Mouse (Mus musculus) G1E (cell line): Measurements from ENCODE around the gene Gm10058. TPM values are rescaled to one million over a fixed set of nuclear protein-coding genes. Genes with fewer than 3 reads are reported as not detected.
"Not testable (repeated sequence)": the region's sequence is repeated elsewhere in the genome, so short reads cannot be mapped to it uniquely, and the experiment has no call there.

ENCODE experiments used
- ATAC-seq: 2 replicates; pipeline ENCODE4 v1.8.0; 2016; ENCODE audit warnings: mild to moderate bottlenecking; ENCODE audit not compliant: insufficient number of reproducible peaks, poor library complexity, low FRiP score, severe bottlenecking; ENCODE audit errors: extremely low read depth
- DNase-seq: peaks from one replicate; pipeline ENCODE4 v3.0.0; 2012; ENCODE audit warnings: low spot score
- H3K27me3 ChIP-seq: 2 replicates; pipeline ENCODE4 v1.6.1; 2012; ENCODE audit warnings: mild to moderate bottlenecking, low read length, inconsistent platforms; ENCODE audit not compliant: insufficient read depth
- H3K36me3 ChIP-seq: replicated peaks from 2 replicates; pipeline ENCODE3; 2012; ENCODE audit warnings: mild to moderate bottlenecking, inconsistent platforms
- H3K4me1 ChIP-seq: 2 replicates; pipeline ENCODE4 v1.6.1; 2012; ENCODE audit warnings: low read depth, low read length, inconsistent platforms, mixed read lengths; ENCODE audit not compliant: insufficient read depth
- H3K4me3 ChIP-seq: 2 replicates; pipeline ENCODE4 v1.5.1; 2012; ENCODE audit warnings: low read depth, mild to moderate bottlenecking, inconsistent platforms, low read length, moderate library complexity, mixed read lengths
- H3K9me3 ChIP-seq: replicated peaks from 2 replicates; pipeline ENCODE4 v1.6.1; 2012; ENCODE audit warnings: inconsistent platforms
- polyA plus RNA-seq: library from polyadenylated mRNA; stranded (reverse); fragments of >175 nt; gene quantifications from 2 replicates; pipeline ENCODE4 v1.2.3, GENCODE M21; 2012
- total RNA-seq, 2 experiments: library from RNA; stranded (forward) in 1 of 2; stranded (reverse) in 1 of 2; fragments of 200-1000 nt in 1 of 2; fragments of >200 nt in 1 of 2; fragmentation: Nextera tagmentation in 1 of 2; gene quantifications; 2 replicates each; pipeline ENCODE4 v1.2.3; 2014 to 2017

Gene Gm10058
- total RNA-seq (2014; fragmentation: Nextera tagmentation) (not detected in 2 replicates), total RNA-seq (2017) (not detected in 2 replicates), polyA plus RNA-seq (not detected in 2 replicates)

DNA sequence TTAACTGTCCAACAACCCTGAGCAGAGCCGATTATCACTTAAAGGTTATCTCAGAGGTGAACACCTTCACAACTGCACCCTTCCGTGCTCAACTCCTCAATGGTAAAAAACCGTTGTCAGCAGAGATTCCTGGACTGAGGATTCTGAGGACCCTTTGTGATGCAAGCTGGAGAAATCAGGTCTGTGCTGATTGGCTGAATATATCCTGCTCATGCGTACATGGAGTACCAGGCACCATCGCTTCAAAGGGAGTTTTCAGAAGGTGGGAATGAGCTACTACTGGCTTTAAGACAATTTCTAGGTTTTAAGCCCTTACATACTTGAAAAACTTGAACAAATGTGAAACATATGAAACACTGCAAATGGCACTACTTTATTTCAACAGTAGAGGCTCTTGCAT lies at the start of gene Gm10058:
Gene Gm10058, minus strand, starts transcription at position 101 of the 400 bp plus-strand sequence.
- DNase-seq, H3K36me3 ChIP-seq, H3K4me3 ChIP-seq, H3K4me1 ChIP-seq, H3K9me3 ChIP-seq, ATAC-seq, H3K27me3 ChIP-seq: not testable (repeated sequence)
